9 mouse cellular contexts compared by ENCODE assay signal in genomic region chr2:160597582-160598281, GRCm38 (mm10). TPM values are rescaled to one million over a fixed set of nuclear protein-coding genes. Genes with fewer than 3 reads are reported as not detected.
DNase-seq lines count a peak whose midpoint lies in the region; ATAC-seq lines count a peak whose summit lies in the region.
"Had no signal": no experiment of that assay in that cellular context is flagged by ENCODE, and none has a peak within 500 bp of the region (broad histone marks: within the 10 kb centered on the region; RNA-seq: fewer than 3 reads in every experiment).

No protein-coding gene starts in this region.

- H3K4me3 ChIP-seq in forebrain, embryonic 16.5 days (replicated peaks; ENCODE audit: low read length), result no peak overlapping the region
- H3K4me3 ChIP-seq in hindbrain, embryonic 11.5 days (ENCODE audit: low read depth, low read length), result no peak overlapping the region
- H3K4me3 ChIP-seq in lung, embryonic 16.5 days (ENCODE audit: low read length), result no peak overlapping the region
- H3K4me3 ChIP-seq: limb, embryonic 15.5 days had no signal

- no peaks in the 10 kb centered on the region for H3K4me1 ChIP-seq in forebrain, embryonic 16.5 days (replicated peaks; ENCODE audit: control insufficient read depth, insufficient read depth, low read length)
- H3K4me1 ChIP-seq in hindbrain, embryonic 11.5 days (replicated peaks; ENCODE audit: control insufficient read depth, insufficient read depth, low read length), result no peaks in the 10 kb centered on the region
- no peaks in the 10 kb centered on the region for H3K4me1 ChIP-seq in lung, embryonic 16.5 days (replicated peaks; ENCODE audit: control insufficient read depth, insufficient read depth, low read length)

- no peak overlapping the region for H3K9ac ChIP-seq in forebrain, embryonic 16.5 days (replicated peaks; ENCODE audit: low read depth, low read length)
- H3K9ac ChIP-seq in hindbrain, embryonic 11.5 days (ENCODE audit: low read depth, low read length), result no peak overlapping the region
- no peak overlapping the region for H3K9ac ChIP-seq in lung, embryonic 16.5 days (ENCODE audit: low read length)
- H3K9ac ChIP-seq: limb, embryonic 15.5 days had no signal

- H3K36me3 ChIP-seq in forebrain, embryonic 16.5 days (ENCODE audit: control insufficient read depth, insufficient read depth), result no peaks in the 10 kb centered on the region
- no peaks in the 10 kb centered on the region for H3K36me3 ChIP-seq in hindbrain, embryonic 11.5 days (ENCODE audit: control insufficient read depth, insufficient read depth, low read length)
- H3K36me3 ChIP-seq in lung, embryonic 16.5 days (ENCODE audit: control insufficient read depth, insufficient read depth, low read length), result no peaks in the 10 kb centered on the region
- H3K36me3 ChIP-seq: limb, embryonic 15.5 days had no signal

- H3K4me2 ChIP-seq in forebrain, embryonic 16.5 days (ENCODE audit: low read length), result no peak overlapping the region
- H3K4me2 ChIP-seq in hindbrain, embryonic 11.5 days (replicated peaks; ENCODE audit: low read depth, low read length), result no peak overlapping the region
- peak overlapping the region; percentile 30; the same call in 1 of the 2 replicates for H3K4me2 ChIP-seq in lung, embryonic 16.5 days (ENCODE audit: low read depth, low read length)
- H3K4me2 ChIP-seq: limb, embryonic 15.5 days had no signal

- 0 out of 2 replicates have a peak, but pooled peaks cover 3% of the 10 kb centered on the region for H3K27me3 ChIP-seq in forebrain, embryonic 16.5 days (replicated peaks; ENCODE audit: control insufficient read depth, insufficient read depth, low read length)
- H3K27me3 ChIP-seq in hindbrain, embryonic 11.5 days (ENCODE audit: control insufficient read depth, insufficient read depth, low read length), result no peaks in the 10 kb centered on the region; the same call in 1 of the 2 replicates
- H3K27me3 ChIP-seq in lung, embryonic 16.5 days (ENCODE audit: control insufficient read depth, insufficient read depth, low read depth, low read length), result no peaks in the 10 kb centered on the region; the same call in 1 of the 2 replicates

- no peak overlapping the region for H3K27ac ChIP-seq in forebrain, embryonic 16.5 days (ENCODE audit: low read length)
- H3K27ac ChIP-seq in hindbrain, embryonic 11.5 days (ENCODE audit: low read depth, low read length), result no peak overlapping the region
- no peak overlapping the region for H3K27ac ChIP-seq in lung, embryonic 16.5 days (ENCODE audit: low read length)
- H3K27ac ChIP-seq: limb, embryonic 15.5 days had no signal

- H3K9me3 ChIP-seq in forebrain, embryonic 16.5 days (ENCODE audit: control insufficient read depth, low read length), result no peaks in the 10 kb centered on the region
- H3K9me3 ChIP-seq in hindbrain, embryonic 11.5 days (ENCODE audit: control insufficient read depth, low read length), result no peaks in the 10 kb centered on the region
- no peaks in the 10 kb centered on the region for H3K9me3 ChIP-seq in lung, embryonic 16.5 days (ENCODE audit: control insufficient read depth, low read length)
- H3K9me3 ChIP-seq: limb, embryonic 15.5 days had no signal

- DNase-seq in MN1 (ENCODE audit: low spot score), result peak; percentile 71
- DNase-seq in cerebellum, adult 18-20 months, result peak; percentile 61 to 81
- DNase-seq in hindbrain, embryonic 11.5 days (ENCODE audit: low spot score), result peak; percentile 86
- DNase-seq in layer of hippocampus, adult 8-10 months (ENCODE audit: low spot score in 2 of 2), result peak; percentile 28 to 81
- DNase-seq in ovary, postnatal 14 days (ENCODE audit: low spot score), result peak; percentile 71
- DNase-seq in thymus, postnatal 0 days (ENCODE audit: low spot score), result peak; percentile 75

- ATAC-seq in forebrain, embryonic 16.5 days, result peak; percentile 87
- peak; percentile 67 for ATAC-seq in hindbrain, embryonic 11.5 days (ENCODE audit: low FRiP score)
- ATAC-seq in lung, embryonic 16.5 days (ENCODE audit: low read depth), result peak; percentile 75

- 35% methylated on average over 12 of the region's 12 CpGs for WGBS in forebrain, embryonic 16.5 days
- WGBS in hindbrain, embryonic 11.5 days, result 38% methylated on average over 12 of the region's 12 CpGs
- 30% methylated on average over 12 of the region's 12 CpGs for WGBS in lung, embryonic 16.5 days

RNA-seq across cellular contexts. Expression of gene Top1, which starts 48.0 kb away (rescaled TPM):
- polyA plus RNA-seq in forebrain, embryonic 16.5 days (2015; fragmentation: Nextera tagmentation; extraction: Ambion mirVana), result 96.9 and 101 TPM in 2 replicates
- polyA plus RNA-seq in hindbrain, embryonic 11.5 days (2014; fragmentation: Nextera tagmentation; extraction: Ambion mirVana), result 106 and 123 TPM in 2 replicates
- 10 to 100 TPM; 66.7 to 86.7 (median 78.4) TPM for total RNA-seq in layer of hippocampus, adult 8-10 months (2022)
- polyA plus RNA-seq in lung, embryonic 16.5 days (2015; fragmentation: Nextera tagmentation; extraction: Ambion mirVana), result 66.4 and 72.5 TPM in 2 replicates
- polyA plus RNA-seq in thymus, postnatal 0 days (2015; fragmentation: Nextera tagmentation; extraction: Ambion mirVana), result 68.2 and 69.4 TPM in 2 replicates
